Mouse (Mus musculus): ENCODE data around the gene Hoxa9. TPM values are rescaled to one million over a fixed set of nuclear protein-coding genes. Genes with fewer than 3 reads are reported as not detected.

The Hoxa9 gene
- not detected for total RNA-seq (2021)

GRCm38 (mm10) chr6:52230516-52231165 is at the start of gene Hoxa9:
TSS of gene Hoxa9 (minus strand) at chr6:52231089.
- no peak for DNase-seq

- no peak for DNase-seq
Measured at GRCm38 (mm10) chr6:52276920-52277319, 46.0 kb upstream of the Hoxa9 start.

GRCm38 (mm10) chr6:52276382-52276781 is 45.5 kb upstream of the Hoxa9 start:
- DNase-seq: no peak

GRCm38 (mm10) chr6:52275563-52276280 is 44.8 kb upstream of the Hoxa9 start:
- no peak for DNase-seq

- DNase-seq: no peak
Measured at GRCm38 (mm10) chr6:52274576-52274975, 43.7 kb upstream of the Hoxa9 start.

GRCm38 (mm10) chr6:52273656-52274280 is 42.9 kb upstream of the Hoxa9 start:
- DNase-seq: no peak

GRCm38 (mm10) chr6:52272766-52273655 is 42.1 kb upstream of the Hoxa9 start:
- no peak for DNase-seq

- peak in 1 of 2 experiments; percentile 50 for DNase-seq
Measured at GRCm38 (mm10) chr6:52270494-52271480, 39.9 kb upstream of the Hoxa9 start.

GRCm38 (mm10) chr6:52268756-52269155 is 37.9 kb upstream of the Hoxa9 start:
- no peak for DNase-seq

- no peak for DNase-seq
Measured at GRCm38 (mm10) chr6:52268341-52268740, 37.5 kb upstream of the Hoxa9 start.

- no peak for DNase-seq
Measured at GRCm38 (mm10) chr6:52267691-52268090, 36.8 kb upstream of the Hoxa9 start.

GRCm38 (mm10) chr6:52267221-52267620 is 36.3 kb upstream of the Hoxa9 start:
- DNase-seq: no peak

- DNase-seq: no peak
Measured at GRCm38 (mm10) chr6:52266666-52266985, 35.7 kb upstream of the Hoxa9 start.

GRCm38 (mm10) chr6:52265913-52266665 is 35.2 kb upstream of the Hoxa9 start:
- no peak for DNase-seq

- DNase-seq: no peak
Measured at GRCm38 (mm10) chr6:52265306-52265912, 34.5 kb upstream of the Hoxa9 start.

- no peak for DNase-seq
Measured at GRCm38 (mm10) chr6:52264106-52264790, 33.4 kb upstream of the Hoxa9 start.

- DNase-seq: no peak
Measured at GRCm38 (mm10) chr6:52263321-52263585, 32.4 kb upstream of the Hoxa9 start.

- no peak for DNase-seq
Measured at GRCm38 (mm10) chr6:52262463-52263320, 31.8 kb upstream of the Hoxa9 start.
